Mouse (Mus musculus) urinary bladder, postnatal 25 days (tissue): ENCODE measurements at regions not wholly inside any gene's neighbourhood (a gene's known extent, or its start where the extent isn't known, plus 50 kb on each side); places are given as distances from the start of the nearest gene placed in this dataset.

Experiments used
- DNase-seq: peaks from one replicate; pipeline ENCODE4 v3.0.0; 2022; ENCODE audit warnings: low spot score

DNA sequence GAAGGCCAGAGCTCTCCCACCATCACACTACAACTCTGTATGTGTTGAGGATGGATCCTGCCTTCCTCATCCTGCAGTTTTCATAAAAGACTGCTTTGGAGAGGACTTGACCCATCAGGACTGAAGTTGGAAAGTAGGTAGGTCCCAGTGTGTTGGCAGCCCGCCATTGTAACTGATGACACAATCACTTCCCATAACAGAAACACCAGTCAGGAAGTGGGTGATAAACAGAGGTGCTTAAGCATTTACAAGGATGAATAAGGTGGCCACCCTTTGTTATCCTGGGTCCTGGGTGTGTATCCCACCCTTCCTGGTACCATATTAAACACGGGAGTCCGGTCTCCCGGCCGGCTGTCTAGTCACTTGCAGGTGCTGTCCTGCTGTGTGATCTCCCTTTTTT is 118.3 kb downstream of the Snx10 start:
- DNase-seq, result no peak

DNA sequence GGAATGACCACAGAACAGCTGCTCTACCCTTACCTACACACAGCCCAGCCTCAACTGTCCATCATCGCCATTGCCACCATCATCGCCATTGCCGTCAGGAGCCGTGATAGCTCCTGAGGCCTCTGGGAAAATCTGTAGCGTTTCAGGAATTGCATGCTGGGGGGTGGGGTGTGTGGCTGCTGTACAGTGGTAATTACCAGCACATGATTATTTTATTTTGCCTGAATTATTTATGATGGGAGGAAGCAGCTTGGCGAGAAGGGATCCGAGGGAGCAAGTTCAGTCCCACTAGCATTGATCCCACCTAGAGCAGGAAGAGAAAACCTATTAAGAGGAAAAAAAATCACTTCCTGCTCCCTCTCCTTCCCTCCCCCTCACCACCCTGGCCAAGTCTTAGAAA is 125.1 kb downstream of the Snx10 start:
- no peak for DNase-seq

DNA sequence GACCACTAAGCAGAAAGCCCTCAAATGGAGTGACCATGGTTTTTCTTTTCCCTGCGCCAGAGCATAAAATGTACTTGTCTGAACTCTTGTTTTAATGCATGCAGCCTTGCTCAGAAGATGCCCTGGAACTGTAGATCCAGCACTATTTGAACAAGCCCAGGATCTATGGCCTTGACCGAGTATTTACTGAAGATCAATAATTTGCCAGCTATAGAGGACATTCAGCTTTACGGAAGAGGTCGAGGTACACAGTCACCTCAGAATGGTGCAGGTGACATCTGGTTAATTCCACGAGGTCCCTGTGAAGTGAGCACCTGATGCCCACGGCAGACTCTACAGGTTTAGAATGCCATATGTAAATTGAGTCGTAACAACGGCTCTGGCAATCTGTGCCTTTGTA is 130.1 kb downstream of the Snx10 start:
- DNase-seq, result no peak

DNA sequence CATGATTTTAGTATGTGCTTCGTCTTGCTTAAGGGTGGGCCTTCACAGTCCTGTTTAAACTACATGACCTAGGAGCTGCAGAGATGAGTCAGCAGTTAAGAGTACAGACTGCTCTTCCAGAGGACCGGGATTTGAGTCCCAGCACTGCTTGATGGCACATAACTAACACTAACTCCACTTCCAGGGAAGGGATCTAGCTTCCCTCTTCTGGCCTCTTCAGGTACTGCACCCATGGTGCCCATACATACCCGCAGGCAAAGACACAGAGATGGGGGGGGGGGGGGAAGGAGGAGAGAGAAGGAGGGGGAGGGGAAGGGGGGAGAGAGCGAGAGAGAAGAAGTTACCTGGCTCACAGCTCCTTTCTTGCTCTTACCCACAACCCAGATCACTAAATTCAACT is 131.3 kb downstream of the Snx10 start:
- DNase-seq, result no peak

DNA sequence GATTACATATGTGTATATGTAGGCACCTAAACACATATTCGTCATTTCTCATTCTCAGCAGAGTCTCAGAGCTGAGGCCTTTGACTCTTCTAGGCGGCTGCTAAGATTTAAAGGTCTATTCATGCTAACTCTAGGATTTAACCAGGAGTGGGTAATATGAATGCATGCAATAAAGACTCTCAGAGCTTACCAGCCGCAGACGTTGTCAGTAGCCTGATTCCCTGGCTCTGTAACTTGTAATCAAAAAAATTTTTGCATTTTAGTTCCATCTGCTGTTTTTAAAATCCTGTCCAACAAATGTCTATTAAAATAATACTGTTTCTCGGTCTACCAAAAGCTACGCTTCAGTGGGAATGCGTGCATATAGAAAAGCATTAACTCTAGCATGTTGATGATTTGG is 132.4 kb downstream of the Snx10 start:
- no peak for DNase-seq

DNA sequence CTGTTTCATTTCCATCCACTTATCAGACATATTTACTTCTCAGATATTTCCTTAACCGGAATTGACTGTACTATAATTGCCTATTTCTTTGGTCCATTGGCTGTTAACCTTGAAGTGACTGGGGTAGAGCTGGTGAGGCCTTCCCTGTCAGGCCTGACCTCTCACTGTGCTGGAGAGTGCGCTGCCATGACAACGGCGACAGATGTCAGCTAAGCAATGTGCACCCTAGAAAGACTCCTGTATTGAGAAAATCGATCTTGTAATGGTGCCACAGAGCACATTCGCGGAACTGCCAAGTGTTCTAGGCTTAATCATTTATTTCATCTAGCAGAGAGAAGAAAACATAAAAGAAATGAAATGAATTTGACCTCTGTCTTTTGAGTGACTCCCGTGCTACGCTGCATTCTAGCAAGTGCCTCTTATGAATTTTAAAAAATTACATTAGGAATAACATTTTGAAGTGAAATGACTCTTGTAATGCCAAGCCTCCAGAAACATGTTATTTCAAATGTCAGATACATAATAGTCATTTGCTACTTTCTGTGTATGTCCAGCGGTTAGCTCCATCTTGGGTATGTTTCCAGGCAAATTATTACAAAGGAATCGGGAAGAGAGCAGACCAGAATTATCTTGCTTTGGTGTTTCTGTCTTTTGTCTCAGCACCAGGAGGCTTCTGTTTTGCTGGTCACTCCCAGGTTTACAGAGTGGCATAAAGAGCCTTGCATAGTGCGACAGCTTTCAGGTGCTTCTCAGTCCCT is 133.4 kb downstream of the Snx10 start:
- DNase-seq, result no peak

DNA sequence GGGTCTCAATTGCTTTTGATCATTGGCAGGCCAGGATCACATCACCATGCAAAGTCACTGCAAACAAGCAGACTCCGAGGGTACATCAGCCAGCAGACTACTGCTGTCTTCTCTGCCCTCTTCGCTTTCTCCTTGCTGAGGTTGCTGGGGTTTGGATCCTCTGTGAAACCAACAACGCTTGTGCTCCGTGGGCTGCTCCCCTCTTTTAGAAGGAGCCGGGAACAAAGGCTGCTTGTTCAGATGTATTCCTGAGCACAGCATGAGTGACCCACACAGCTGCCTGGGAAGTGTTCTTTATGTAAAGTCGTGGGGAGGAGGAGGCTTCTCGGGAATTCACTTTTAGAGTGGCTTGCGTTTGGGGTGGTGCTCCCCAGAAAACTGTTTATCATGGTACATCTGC is 134.7 kb downstream of the Snx10 start:
- no peak for DNase-seq

DNA sequence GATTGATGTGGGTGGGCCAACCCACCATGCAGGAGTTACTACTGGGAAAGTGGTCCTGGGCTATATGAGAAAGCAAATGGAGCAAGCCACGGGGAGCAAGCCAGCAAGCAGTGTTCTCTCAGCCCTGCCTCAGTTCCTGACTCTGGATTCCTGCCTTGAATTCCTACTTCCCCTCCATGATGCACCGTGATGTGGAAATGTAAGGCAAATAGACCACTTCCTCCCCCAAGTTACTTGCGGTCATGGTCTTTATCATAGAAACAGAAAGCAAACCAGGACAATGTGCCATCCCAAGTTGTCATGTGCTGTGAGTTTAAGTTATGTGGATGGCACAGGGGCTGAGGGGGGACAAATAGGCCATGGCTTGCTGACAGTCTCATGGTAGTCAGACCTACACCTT is 139.5 kb downstream of the Snx10 start:
- no peak for DNase-seq

DNA sequence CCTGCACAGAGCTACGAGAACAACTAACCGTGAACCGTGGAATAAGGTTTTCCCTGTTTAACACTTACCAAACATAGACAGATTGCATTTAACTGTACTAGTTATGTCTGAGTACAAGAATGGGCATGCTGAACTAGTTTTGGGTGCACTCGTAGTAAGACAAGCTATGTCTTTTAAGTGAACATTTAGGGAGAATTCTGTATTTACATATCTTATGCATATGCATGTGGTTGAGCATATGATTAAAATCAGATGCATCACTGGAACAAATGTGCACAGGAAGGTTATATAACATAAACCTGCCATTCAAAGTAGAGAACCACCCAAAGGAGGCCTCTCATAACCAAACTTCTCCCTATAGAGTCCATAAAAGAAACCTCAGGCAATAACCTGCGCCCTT is 140.3 kb downstream of the Snx10 start:
- DNase-seq, result no peak

DNA sequence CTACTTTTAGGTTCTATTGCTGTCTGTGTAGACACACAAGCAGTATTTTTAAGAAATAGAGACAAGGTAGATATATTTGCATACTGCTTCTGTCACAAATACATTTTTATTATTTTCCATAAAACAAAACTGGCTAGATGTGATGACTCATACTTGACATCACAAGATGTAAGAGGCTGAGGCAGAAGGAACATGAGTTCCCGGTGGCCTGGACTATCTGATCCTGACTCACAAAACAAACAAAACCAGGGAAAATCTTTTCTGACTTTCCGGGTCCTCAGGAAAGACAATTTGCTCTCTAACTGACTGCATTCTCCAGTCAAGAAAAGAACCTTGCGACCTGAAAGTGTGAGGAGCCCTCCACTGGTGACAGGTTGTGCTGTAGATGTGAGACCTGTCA is 143.3 kb downstream of the Snx10 start:
- no peak for DNase-seq

DNA sequence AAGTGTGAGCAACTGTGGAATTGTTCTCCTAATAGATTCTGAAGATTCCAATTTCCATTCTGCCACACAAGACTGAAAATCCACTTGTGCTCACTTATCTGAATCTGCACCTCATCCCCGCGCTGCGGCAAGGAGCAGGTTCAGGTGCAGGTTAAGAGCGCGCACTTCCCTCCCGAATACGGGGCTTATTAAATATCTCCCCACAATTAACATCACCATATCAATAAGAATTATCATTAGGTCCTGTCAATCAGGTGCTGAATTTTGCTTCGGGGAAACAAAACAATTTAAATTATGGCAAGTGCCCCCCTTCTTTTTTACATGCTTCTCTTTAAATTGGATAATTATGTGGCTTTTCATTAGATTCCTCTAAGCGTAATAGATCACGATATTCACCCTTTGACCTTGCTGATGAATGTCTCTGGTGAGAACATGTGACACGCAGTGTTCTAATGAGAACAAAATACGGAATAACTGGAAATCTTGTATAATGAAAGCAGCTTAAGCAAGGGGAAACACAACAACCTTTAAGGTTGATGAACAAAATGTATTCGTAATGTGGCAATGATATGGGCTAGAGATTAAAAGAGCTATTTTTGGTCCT is 151.7 kb downstream of the Snx10 start:
- no peak for DNase-seq

DNA sequence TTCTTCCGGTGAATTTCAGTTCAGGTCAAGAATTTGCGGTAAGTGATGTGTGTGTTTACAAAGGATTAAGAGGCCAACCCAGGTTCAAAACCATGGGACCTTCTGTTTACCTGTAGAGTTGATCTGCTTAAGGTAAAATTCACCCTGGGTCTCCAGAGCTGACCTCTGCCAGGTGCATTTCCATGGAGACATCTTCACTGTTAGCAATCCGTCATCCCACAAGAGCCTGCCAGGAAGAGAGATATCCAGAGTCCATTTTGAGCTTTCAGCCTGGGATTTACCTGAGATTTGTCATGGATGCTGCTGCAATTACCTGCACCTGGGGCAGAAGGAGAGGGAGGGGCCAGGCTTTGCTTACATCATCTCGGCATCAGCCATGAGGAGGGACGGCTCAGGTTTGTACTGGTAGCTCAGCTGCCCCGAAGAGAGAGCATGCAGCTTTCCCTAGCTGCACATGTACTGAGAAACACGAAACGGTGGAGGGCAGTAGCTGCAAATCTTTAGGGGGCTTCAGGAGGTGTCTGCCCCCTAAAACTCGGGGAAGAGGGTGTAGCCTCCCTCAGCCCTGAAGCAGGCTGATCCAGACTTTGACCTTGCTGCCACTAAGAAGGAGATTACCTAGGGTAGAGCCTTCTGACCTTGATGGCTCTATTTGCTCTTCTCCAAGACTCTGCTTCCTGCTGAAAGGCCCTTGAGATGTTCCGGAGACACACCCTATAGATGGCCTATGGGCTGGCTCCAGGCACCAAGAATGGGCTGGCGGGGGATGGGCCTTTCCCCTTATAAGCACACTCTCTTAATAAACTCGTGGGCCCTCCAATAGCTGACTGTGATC is 153.7 kb downstream of the Snx10 start:
- no peak for DNase-seq

DNA sequence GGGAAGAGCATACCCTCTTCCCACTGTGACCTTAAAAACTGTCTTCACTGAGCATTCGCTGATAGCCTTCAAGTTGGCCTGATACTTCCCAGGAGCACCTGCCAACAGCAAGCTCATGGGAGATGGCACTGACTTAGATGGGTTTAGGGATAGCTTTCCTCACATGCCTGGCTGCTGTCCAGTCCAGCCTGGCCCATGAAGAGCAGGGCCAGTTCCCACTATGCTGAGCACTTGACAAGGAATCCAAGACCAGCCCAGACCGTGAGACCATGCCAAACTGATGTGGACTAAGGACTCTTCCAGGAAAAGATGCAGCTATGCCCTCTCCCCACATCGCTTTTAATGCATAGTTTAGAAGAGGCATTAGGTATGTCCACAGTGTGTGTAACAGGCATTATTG is 155.0 kb downstream of the Snx10 start:
- DNase-seq, result no peak

DNA sequence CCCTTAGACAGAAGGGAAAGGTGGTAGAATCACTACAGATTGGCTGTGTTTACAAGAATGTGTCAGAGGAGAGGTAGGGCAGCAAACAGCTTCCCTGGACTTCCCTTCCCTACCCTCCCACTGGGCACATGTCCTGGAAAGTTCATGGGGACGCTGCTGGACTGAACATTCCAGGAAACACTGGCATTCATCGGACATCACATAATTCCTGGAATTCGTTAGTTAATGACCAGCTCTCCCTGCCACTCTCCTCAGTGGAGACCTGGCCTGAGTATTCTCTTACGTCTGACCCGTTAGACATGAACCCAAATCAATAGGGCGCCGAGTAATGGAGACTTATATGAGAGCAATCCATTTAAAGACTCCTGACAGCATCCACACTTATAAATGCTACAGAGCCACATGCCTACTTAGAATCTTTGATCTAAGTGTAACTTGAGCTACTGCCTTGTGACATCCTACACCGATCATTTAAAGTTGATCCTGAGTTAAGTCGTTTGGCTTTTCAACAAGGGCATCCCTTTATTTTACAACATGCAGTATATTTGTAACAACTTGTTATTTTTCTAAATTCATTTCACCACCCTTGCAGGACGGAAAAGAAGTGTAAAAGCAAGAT is 156.6 kb downstream of the Snx10 start:
- DNase-seq, result no peak

DNA sequence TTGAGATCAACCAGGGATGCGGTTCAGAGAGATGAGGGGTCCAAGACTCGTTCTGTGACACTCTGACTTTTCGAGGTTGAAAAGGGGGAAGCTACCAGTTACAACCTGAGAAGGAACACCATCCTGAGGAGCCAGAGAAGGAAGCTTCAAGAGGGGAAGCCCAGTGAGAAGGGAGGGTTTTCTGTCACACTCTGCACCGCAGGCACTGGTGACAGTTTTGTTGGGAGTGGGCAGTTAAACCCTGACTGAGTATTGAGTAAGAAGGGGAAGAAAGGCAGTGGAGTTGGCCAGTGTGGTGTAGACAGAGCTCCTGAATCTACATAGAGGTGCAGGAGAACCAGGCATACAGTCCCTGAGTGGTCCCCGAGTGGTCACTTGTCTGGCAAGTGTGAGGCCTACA is 159.4 kb downstream of the Snx10 start:
- DNase-seq, result no peak

DNA sequence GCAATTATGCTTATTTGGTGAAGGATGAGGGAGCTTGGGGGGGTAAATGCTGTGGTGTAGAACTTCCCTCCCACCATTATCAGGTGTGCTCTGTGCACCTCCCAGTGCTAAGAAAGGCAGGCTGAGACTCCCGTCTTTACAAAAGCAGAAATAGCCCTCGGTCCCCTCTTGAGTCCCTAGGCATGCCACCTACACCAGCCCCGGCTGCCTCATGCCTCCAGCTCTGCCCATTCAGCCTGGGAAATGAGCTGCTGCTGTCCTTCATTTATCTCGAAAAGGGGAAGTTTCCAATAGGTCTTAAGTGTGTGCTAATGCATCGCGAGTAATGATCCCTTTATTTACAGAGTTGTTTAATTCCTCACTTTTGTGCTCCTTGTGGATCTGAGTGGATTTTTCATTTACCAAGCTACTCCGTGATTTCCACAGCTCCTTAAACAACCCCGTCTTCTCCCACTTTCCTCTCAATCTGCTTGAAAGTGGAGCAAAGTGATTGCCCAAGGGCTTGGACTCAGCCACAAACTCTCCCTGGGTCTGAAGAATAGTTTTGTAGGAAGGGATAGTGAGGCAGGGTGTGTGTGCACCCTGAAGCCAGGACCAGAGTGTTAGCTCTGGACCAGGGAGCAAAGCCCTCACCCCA is 162.1 kb downstream of the Snx10 start:
- DNase-seq, result no peak

DNA sequence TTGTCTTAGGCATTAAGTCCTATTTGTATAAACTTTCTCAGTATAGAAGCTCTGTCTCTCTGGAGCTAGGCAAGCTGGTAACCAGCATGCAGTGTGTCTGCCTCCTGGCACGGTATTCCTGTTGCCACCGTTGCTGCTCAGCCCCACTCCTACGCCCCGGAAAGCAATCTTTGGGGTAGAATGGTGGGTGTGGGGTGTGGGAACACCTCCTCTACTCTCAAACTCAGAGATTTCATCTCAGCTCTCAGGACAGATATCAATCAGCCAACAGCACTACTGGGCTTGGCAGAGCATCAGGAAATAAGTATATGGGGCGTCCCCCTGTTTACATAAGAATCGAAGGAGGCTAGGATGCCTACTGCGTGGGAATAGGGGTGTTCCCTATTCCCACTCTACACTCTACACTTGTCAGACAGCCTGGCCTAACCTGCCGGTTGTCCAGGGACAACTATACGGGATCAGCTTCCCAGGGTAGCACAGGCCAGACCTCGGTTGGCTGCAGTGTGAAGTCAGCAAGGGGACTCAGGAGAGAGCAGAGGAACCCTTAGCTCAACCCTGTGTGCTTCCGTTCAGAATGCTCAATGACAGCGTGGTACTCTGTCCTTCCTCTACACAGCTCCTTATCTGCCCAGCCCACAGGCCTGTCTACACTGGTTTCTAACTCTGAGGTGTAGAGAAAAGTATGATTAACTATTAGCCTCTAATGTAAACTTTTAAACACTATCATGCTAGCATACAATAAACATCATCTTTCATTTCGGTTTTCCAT is 167.3 kb downstream of the Snx10 start:
- DNase-seq, result no peak

DNA sequence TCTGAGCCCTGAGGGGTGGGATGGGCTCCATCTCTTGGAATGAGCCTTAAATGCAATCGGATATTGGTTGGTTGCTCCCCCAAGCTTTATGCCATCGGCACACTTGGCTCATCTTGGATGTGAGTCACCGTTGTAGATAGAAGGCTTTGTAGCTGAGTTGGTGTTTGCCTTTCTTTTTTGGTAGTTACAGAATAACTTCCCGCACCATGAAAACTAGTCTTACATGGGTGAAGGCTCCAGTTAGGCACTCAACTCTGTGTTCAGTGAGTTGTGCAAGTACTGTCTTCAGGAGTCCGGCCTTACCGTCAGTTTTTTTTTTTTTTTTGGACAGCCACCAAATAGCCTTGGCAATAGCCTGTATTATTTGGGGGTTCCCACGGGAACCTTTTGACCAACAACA is 170.3 kb downstream of the Snx10 start:
- no peak for DNase-seq

DNA sequence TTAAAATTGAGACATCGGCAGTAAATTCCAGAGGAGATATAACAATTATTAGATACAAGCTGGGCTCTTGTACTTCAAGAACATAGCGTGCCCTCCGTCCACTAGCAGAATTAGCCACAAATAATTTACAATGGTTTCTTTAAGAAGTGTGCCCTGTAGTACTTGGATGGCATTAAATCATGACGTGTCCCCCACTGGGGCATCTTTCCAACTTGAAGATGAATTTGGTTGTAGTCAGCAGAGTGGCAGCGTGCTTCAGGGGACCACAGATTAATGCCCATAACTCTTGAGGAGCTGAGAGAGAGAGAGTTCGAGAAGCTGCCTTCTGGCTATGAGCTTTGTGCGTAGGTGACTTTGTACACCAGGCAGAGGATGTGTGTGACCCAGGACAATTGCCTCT is 172.7 kb downstream of the Snx10 start:
- no peak for DNase-seq

DNA sequence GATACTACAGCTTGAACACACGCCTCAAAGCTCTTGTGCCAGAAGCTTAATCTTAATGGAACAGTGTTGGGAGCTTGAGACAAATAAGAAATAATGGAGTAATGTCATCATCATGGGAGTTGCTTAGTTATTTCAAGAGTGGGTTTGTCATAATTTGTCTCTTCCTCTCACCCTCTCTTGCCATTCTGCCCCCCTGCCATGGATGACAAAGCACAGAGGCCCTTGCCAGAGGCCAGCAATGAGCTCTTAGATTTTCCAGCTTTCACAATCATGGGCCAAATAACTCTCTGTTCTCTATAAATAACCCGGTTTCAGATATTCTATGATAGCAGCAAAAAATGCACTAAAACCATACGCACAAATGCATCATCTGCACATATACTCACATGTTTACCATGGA is 174.1 kb downstream of the Snx10 start:
- no peak for DNase-seq

DNA sequence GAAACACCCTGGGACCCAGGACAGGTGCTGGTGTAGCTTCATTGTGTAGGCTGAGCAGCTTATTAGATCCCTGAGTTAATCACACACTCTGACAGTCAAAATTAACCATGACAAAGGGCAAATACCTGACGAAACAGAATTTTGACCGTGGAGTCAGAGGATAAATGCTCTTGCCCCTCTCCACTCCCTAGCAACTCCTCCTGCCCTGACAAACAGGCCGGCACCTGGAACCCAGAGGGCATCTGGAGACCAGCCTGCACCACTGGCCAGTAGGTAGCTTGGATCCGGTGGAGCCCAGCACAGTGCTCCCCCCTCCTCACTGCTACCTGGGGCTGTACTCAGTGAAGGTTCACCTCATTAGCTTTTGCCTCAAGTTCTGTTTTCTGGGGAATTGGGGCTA is 174.5 kb downstream of the Snx10 start:
- DNase-seq, result no peak
